Mouse (Mus musculus): ENCODE measurements around the gene Olfr316.
"Not testable (repeated sequence)": the region's sequence is repeated elsewhere in the genome, so short reads cannot be mapped to it uniquely, and the experiment has no call there.

The Olfr316 gene

GRCm38 (mm10) chr11:58752434-58752833, at the start of gene Olfr316:
Gene Olfr316, plus strand, starts transcription at chr11:58752734.
- DNase-seq: no peak

- no peak for DNase-seq
These were observed 43.4 kb upstream of the Olfr316 start for GRCm38 (mm10) chr11:58709086-58709485.

GRCm38 (mm10) chr11:58717723-58718122, 34.8 kb upstream of the Olfr316 start:
- not testable (repeated sequence) for DNase-seq

- no peak for DNase-seq
These were observed 32.8 kb upstream of the Olfr316 start for GRCm38 (mm10) chr11:58719701-58720100.

GRCm38 (mm10) chr11:58723914-58724313, 28.6 kb upstream of the Olfr316 start, which contains the start of gene Olfr318:
Gene Olfr318, minus strand, starts transcription at chr11:58724014.
- DNase-seq: no peak

- not testable (repeated sequence) for DNase-seq
These were observed 24.5 kb upstream of the Olfr316 start for GRCm38 (mm10) chr11:58727896-58728650.

GRCm38 (mm10) chr11:58733372-58733771, 19.2 kb upstream of the Olfr316 start:
- DNase-seq: no peak

- DNase-seq: no peak
These were observed 13.7 kb upstream of the Olfr316 start, which contains the start of gene Olfr317 for GRCm38 (mm10) chr11:58738792-58739262. Gene Olfr317, minus strand, starts transcription at chr11:58739212.

- not testable (repeated sequence) for DNase-seq
These were observed 1.4 kb upstream of the Olfr316 start for GRCm38 (mm10) chr11:58751096-58751495.

GRCm38 (mm10) chr11:58772888-58773287, 20.4 kb downstream of the Olfr316 start, which contains the start of gene Olfr315:
Gene Olfr315, plus strand, starts transcription at chr11:58773188.
- no peak for DNase-seq

- DNase-seq: no peak
These were observed 30.1 kb downstream of the Olfr316 start, which contains the start of gene Olfr314 for GRCm38 (mm10) chr11:58782480-58783089. Gene Olfr314, plus strand, starts transcription at chr11:58782952.

- no peak for DNase-seq
These were observed 31.6 kb downstream of the Olfr316 start for GRCm38 (mm10) chr11:58784182-58784581.

- peak; percentile 73 for DNase-seq
These were observed 35.1 kb downstream of the Olfr316 start for GRCm38 (mm10) chr11:58787651-58788050.

- DNase-seq: peak; percentile 62
These were observed 35.8 kb downstream of the Olfr316 start for GRCm38 (mm10) chr11:58788346-58788745.

- DNase-seq: no peak
These were observed 37.0 kb downstream of the Olfr316 start for GRCm38 (mm10) chr11:58789532-58789931.

- DNase-seq: no peak
These were observed 37.5 kb downstream of the Olfr316 start for GRCm38 (mm10) chr11:58790053-58790452.

GRCm38 (mm10) chr11:58790646-58791045, 38.1 kb downstream of the Olfr316 start:
- DNase-seq: no peak

GRCm38 (mm10) chr11:58795856-58796255, 43.3 kb downstream of the Olfr316 start:
- peak; percentile 48 for DNase-seq

GRCm38 (mm10) chr11:58796850-58797249, 44.3 kb downstream of the Olfr316 start:
- no peak for DNase-seq

- DNase-seq: no peak
These were observed 47.2 kb downstream of the Olfr316 start for GRCm38 (mm10) chr11:58799747-58800146.

GRCm38 (mm10) chr11:58801558-58802228, 49.2 kb downstream of the Olfr316 start, which contains the start of gene Fam183b:
Gene Fam183b, minus strand, starts transcription at chr11:58801960.
- DNase-seq: no peak

GRCm38 (mm10) chr11:58803871-58804270, 51.3 kb downstream of the Olfr316 start:
- no peak for DNase-seq

GRCm38 (mm10) chr11:58804393-58804792, 51.9 kb downstream of the Olfr316 start:
- DNase-seq: no peak

Data from thymus, postnatal 14 days (tissue).